Mouse (Mus musculus) lung, embryonic 14.5 days (tissue): Measurements from ENCODE around the gene Mocs2. TPM values are rescaled to one million over a fixed set of nuclear protein-coding genes. Genes with fewer than 3 reads are reported as not detected.

ENCODE experiments used
- ATAC-seq: fragments of 200-750 bp; cut with Nextera tagmentation; 2 replicates; pipeline ENCODE4 v1.8.0; 2017; ENCODE audit warnings: mild to moderate bottlenecking, moderate TSS enrichment, moderate library complexity; ENCODE audit not compliant: insufficient read depth
- DNase-seq: peaks from one replicate; pipeline ENCODE4 v3.0.0-alpha.2; 2015
- H3K27ac ChIP-seq: fragments of 300-500 bp; sonication (generic); 2 replicates; pipeline ENCODE4 v1.5.1; 2014; ENCODE audit warnings: low read depth, mild to moderate bottlenecking, moderate library complexity
- H3K27me3 ChIP-seq: fragments of 300-500 bp; sonication (generic); 2 replicates; pipeline ENCODE4 v1.6.1; 2014; ENCODE audit warnings: low read length, control low read depth; ENCODE audit not compliant: insufficient read depth
- H3K36me3 ChIP-seq: fragments of 300-500 bp; sonication (generic); 2 replicates; pipeline ENCODE4 v1.6.1; 2014; ENCODE audit warnings: control low read depth; ENCODE audit not compliant: insufficient read depth
- H3K4me1 ChIP-seq: fragments of 300-500 bp; sonication (generic); 2 replicates; pipeline ENCODE4 v1.6.1; 2014; ENCODE audit warnings: antibody characterized with exemption, control low read depth; ENCODE audit not compliant: insufficient read depth
- H3K4me2 ChIP-seq: fragments of 300-500 bp; sonication (generic); 2 replicates; pipeline ENCODE4 v1.6.1; 2014; ENCODE audit warnings: mild to moderate bottlenecking
- H3K4me3 ChIP-seq: fragments of 300-500 bp; sonication (generic); 2 replicates; pipeline ENCODE4 v1.5.1; 2014; ENCODE audit warnings: low read depth, low read length
- H3K9ac ChIP-seq: fragments of 300-500 bp; sonication (generic); 2 replicates; pipeline ENCODE4 v1.6.1; 2014
- H3K9me3 ChIP-seq: fragments of 300-500 bp; sonication (generic); 2 replicates; pipeline ENCODE4 v1.6.1; 2016; ENCODE audit warnings: low read depth, low read length, control low read depth
- CTCF ChIP-seq: IDR thresholded peaks from 2 replicates; pipeline ENCODE4 v1.5.1; 2016; ENCODE audit warnings: antibody characterized with exemption, low read depth
- WGBS: fragments of 180-500 bp; shearing (Covaris S2); extraction: QIAGEN DNeasy Blood & Tissue Kit; methylation state at CpG from one replicate; pipeline ENCODE4 v1.1.7; 2014; 5-methylcytosine and 5-hydroxymethylcytosine counted together
- polyA plus RNA-seq: library from polyadenylated mRNA; unstranded; fragments of >200 nt; fragmentation: Nextera tagmentation; extraction: Ambion mirVana; gene quantifications from 2 replicates; pipeline ENCODE4 v1.2.1, GENCODE M21; 2014

The Mocs2 gene
- polyA plus RNA-seq, 1 experiment from 2014 or later: 81.4 TPM

- H3K4me1 ChIP-seq: no peaks in the 10 kb centered on the region; the same call in 1 of the 2 replicates
- no peak overlapping the region for H3K4me3 ChIP-seq
- no peaks in the 10 kb centered on the region for H3K36me3 ChIP-seq
- no peaks in the 10 kb centered on the region for H3K9me3 ChIP-seq
- DNase-seq (no peak), ATAC-seq (no peak)
- H3K4me2 ChIP-seq: no peak overlapping the region
- H3K9ac ChIP-seq: no peak overlapping the region
- 83% methylated on average over 2 of the region's 2 CpGs for WGBS
- H3K27me3 ChIP-seq: no peaks in the 10 kb centered on the region
- no peak for TF ChIP-seq CTCF
- H3K27ac ChIP-seq: no peak overlapping the region
These were observed 35.1 kb downstream of the Mocs2 start for GRCm38 (mm10) chr13:114853152-114853551.

DNA sequence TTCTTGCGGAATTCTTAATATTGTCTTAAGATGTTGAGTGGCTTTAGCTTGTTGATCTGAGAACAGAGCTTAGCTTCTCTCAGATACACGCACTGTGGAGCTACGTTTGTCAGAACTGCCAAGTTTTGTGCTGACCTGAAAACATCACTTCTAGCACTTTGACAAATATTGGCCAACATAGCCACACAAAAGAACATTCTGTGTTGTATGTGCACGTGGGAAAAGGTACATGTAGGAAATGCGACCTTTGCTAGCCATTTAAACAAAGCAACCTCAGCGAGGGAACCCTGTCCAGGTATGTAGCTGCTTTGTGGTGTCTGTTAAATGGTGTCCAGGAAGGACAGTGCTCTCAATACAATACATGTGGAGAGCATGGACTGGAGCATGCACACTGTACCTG is 36.0 kb downstream of the Mocs2 start:
- DNase-seq (no peak), ATAC-seq (no peak)
- Histone ChIP-seq H3K27ac (no peak overlapping the region), H3K4me2 (no peak overlapping the region), H3K27me3 (no peaks in the 10 kb centered on the region), H3K36me3 (no peaks in the 10 kb centered on the region), H3K9me3 (no peaks in the 10 kb centered on the region), H3K9ac (no peak overlapping the region), H3K4me1 (no peaks in the 10 kb centered on the region; the same call in 1 of the 2 replicates), H3K4me3 (no peak overlapping the region)
- 64% methylated on average over 6 of the region's 6 CpGs for WGBS
- no peak for TF ChIP-seq CTCF

- H3K36me3 ChIP-seq: no peaks in the 10 kb centered on the region
- H3K4me2 ChIP-seq: no peak overlapping the region
- DNase-seq (no peak), ATAC-seq (no peak)
- H3K9me3 ChIP-seq: no peaks in the 10 kb centered on the region
- no peak overlapping the region for H3K9ac ChIP-seq
- H3K4me1 ChIP-seq: no peaks in the 10 kb centered on the region; the same call in 1 of the 2 replicates
- 92% methylated on average over 3 of the region's 3 CpGs for WGBS
- H3K4me3 ChIP-seq: no peak overlapping the region
- no peaks in the 10 kb centered on the region for H3K27me3 ChIP-seq
- no peak overlapping the region for H3K27ac ChIP-seq
- no peak for TF ChIP-seq CTCF
These were observed 36.4 kb downstream of the Mocs2 start for GRCm38 (mm10) chr13:114854428-114854827.

DNA sequence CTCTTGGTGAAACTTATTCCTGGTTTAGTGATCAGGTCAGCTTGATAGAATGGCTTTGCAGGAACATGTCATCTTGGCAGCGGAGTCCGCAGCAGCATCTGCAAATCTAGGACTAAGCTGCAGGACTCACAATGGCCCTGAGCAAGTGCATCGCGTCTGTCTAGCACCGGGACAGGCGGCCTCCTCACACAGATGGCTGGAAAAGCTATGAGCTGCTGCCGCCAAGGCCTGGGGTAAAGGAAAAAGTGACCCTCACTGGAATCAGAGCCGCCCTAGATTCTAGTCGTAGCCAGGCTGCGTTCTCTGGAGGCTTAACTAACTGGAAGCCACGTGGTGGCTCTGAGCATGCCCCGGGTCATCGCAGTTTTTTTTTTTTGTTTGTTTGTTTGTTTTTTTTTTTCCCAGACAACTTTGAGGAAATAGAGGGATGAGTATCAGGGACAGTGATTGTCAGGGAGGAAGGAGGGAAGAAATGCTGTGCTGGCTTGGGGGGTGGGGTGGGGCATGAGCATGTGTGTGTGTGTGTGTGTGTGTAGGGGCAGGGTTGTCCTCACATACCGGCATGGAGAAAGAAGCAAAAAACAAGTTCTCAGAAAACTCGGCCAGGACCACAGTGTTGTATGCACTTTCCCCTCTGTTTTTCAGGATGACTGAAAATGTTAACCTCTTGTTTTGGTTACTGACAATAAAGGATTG is 37.7 kb downstream of the Mocs2 start:
- 19% methylated on average over 15 of the region's 15 CpGs for WGBS
- ATAC-seq (peak; percentile 52), DNase-seq (peak; percentile 57)
- H3K4me2 ChIP-seq: peak overlapping the region; percentile 41
- TF ChIP-seq CTCF: no peak
- H3K9ac ChIP-seq: peak overlapping the region; percentile 18; the same call in 1 of the 2 replicates
- H3K27ac ChIP-seq: peak overlapping the region; percentile 83
- H3K4me1 ChIP-seq: no peaks in the 10 kb centered on the region; the same call in 1 of the 2 replicates
- no peak overlapping the region for H3K4me3 ChIP-seq
- no peaks in the 10 kb centered on the region for H3K27me3 ChIP-seq
- H3K36me3 ChIP-seq: no peaks in the 10 kb centered on the region
- H3K9me3 ChIP-seq: no peaks in the 10 kb centered on the region

- Histone ChIP-seq H3K4me2 (peak overlapping the region; percentile 41; the same call in 1 of the 2 replicates), H3K27me3 (no peaks in the 10 kb centered on the region), H3K9me3 (no peaks in the 10 kb centered on the region), H3K4me3 (no peak overlapping the region), H3K36me3 (no peaks in the 10 kb centered on the region), H3K9ac (no peak overlapping the region), H3K27ac (peak overlapping the region; percentile 83), H3K4me1 (no peaks in the 10 kb centered on the region; the same call in 1 of the 2 replicates)
- no peak for TF ChIP-seq CTCF
- DNase-seq (peak; percentile 85), ATAC-seq (peak; percentile 57)
- 13% methylated on average over 7 of the region's 7 CpGs for WGBS
These were observed 38.2 kb downstream of the Mocs2 start for GRCm38 (mm10) chr13:114856269-114856627.

- Histone ChIP-seq H3K27ac (peak overlapping the region; percentile 38; the same call in 1 of the 2 replicates), H3K27me3 (no peaks in the 10 kb centered on the region), H3K9me3 (no peaks in the 10 kb centered on the region), H3K9ac (no peak overlapping the region), H3K4me2 (no peak overlapping the region), H3K4me3 (no peak overlapping the region), H3K36me3 (no peaks in the 10 kb centered on the region), H3K4me1 (no peaks in the 10 kb centered on the region; the same call in 1 of the 2 replicates)
- no peak for DNase-seq
- TF ChIP-seq CTCF: no peak
- WGBS: 66% methylated on average over 4 of the region's 4 CpGs
- peak; percentile 66 for ATAC-seq
These were observed 39.5 kb downstream of the Mocs2 start for GRCm38 (mm10) chr13:114857525-114857924.

DNA sequence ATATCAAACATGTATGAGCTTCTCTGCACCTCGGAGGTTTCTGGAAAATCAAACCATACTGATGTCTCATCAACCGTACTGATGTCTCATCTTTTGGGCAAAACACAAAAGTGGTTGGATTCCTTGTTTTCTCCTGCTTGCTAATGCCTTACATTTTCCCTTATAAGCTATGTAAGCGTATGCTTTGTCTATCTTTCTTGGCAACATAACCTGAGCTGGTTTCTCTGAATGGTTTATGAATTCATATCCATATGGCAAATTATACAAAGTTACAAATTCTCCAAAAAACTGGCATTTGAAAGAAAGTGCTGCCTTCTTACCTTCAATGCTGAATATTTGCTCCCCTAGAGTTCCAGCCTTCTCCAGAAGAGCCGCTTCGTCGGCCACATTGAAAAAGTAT is 56.7 kb downstream of the Mocs2 start:
- H3K9ac ChIP-seq: no peak overlapping the region
- no peak overlapping the region for H3K4me3 ChIP-seq
- TF ChIP-seq CTCF: no peak
- 90% methylated on average over 6 of the region's 6 CpGs for WGBS
- H3K36me3 ChIP-seq: 0 out of 2 replicates have a peak, but pooled peaks cover 5% of the 10 kb centered on the region
- no peak overlapping the region for H3K4me2 ChIP-seq
- H3K27me3 ChIP-seq: no peaks in the 10 kb centered on the region
- H3K27ac ChIP-seq: no peak overlapping the region
- H3K4me1 ChIP-seq: no peaks in the 10 kb centered on the region
- no peaks in the 10 kb centered on the region for H3K9me3 ChIP-seq
- DNase-seq (no peak), ATAC-seq (no peak)
